In the genomic region with DNA sequence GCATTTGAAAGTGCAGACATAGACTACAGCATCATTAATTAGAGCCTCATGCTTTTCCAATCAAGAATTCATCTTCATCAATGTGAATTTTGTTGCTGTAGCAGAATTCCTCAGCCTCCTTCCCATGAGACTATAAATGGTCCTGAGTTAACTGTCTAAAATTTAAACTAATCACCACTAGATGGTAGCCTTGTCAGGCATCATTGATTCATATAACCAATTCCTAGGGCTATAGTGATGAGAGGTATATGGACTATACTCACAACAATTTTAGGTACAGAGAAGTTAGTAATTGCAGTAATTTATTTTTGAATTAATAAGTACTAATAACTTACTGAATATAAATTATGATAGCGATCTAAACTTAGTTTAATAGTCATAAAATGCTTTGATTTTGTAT, we compare ENCODE assay signal across 15 mouse cellular contexts.
A peak's percentile ranks its signal among the peaks of the same experiment; 100 is the strongest.
DNase-seq lines count a peak whose midpoint lies in the region; ATAC-seq and TF ChIP-seq lines count a peak whose summit lies in the region.
"Had no signal": no experiment of that assay in that cellular context is flagged by ENCODE, and none has a peak within 500 bp of the region (broad histone marks: within the 10 kb centered on the region; RNA-seq: fewer than 3 reads in every experiment).

No protein-coding gene starts in this region.

- ATAC-seq in limb, embryonic 14.5 days (ENCODE audit: low FRiP score, low read depth) = no peak

- 46% methylated on average over 1 of the region's 1 CpGs for WGBS in limb, embryonic 14.5 days
- WGBS in limb, embryonic 10.5 days = 36% methylated on average over 1 of the region's 1 CpGs

- H3K9me3 ChIP-seq in limb, embryonic 14.5 days (ENCODE audit: control insufficient read depth, low read length) = no peaks in the 10 kb centered on the region
- no peaks in the 10 kb centered on the region for H3K9me3 ChIP-seq in limb, embryonic 10.5 days (replicated peaks)
- H3K9me3 ChIP-seq: G1E; limb, embryonic 15.5 days; midbrain, embryonic 12.5 days had no signal

- peak; percentile 11 for DNase-seq in embryo, embryonic 10 days (ENCODE audit: low spot score)
- DNase-seq in embryo, embryonic 9.5 days (ENCODE audit: extremely low spot score) = no peak
- peak; percentile 40 for DNase-seq in limb, embryonic 14.5 days (ENCODE audit: low spot score)
- DNase-seq in limb, embryonic 10.5 days (ENCODE audit: low spot score) = no peak
- peak; percentile 16 for DNase-seq in embryo, embryonic 11 days
- peak; percentile 47 for DNase-seq in retina, embryonic 14.5 days (ENCODE audit: low spot score)
- no peak for DNase-seq in heart, adult 18-20 months
- DNase-seq in gastrocnemius, postnatal 25 days = no peak
- DNase-seq: cerebellum, postnatal 25 days; heart, adult 11 months; heart, postnatal 4 days; layer of hippocampus, postnatal 36 days had no signal

- no peak overlapping the region for H3K27ac ChIP-seq in limb, embryonic 14.5 days (replicated peaks; ENCODE audit: low read depth, low read length)
- no peak overlapping the region for H3K27ac ChIP-seq in limb, embryonic 10.5 days
- H3K27ac ChIP-seq: limb, embryonic 15.5 days; midbrain, embryonic 12.5 days had no signal

- H3K4me1 ChIP-seq in limb, embryonic 14.5 days (ENCODE audit: control insufficient read depth, insufficient read depth, low read length) = no peaks in the 10 kb centered on the region
- no peaks in the 10 kb centered on the region for H3K4me1 ChIP-seq in limb, embryonic 10.5 days
- H3K4me1 ChIP-seq: limb, embryonic 15.5 days; midbrain, embryonic 12.5 days had no signal

- H3K4me3 ChIP-seq in limb, embryonic 14.5 days (replicated peaks; ENCODE audit: low read length) = no peak overlapping the region
- no peak overlapping the region for H3K4me3 ChIP-seq in limb, embryonic 10.5 days
- H3K4me3 ChIP-seq: limb, embryonic 15.5 days; midbrain, embryonic 12.5 days had no signal

- H3K27me3 ChIP-seq in limb, embryonic 14.5 days (ENCODE audit: control insufficient read depth, insufficient read depth, low read length) = no peaks in the 10 kb centered on the region
- H3K27me3 ChIP-seq in limb, embryonic 10.5 days (ENCODE audit: low read depth, poor library complexity, severe bottlenecking) = no peaks in the 10 kb centered on the region
- H3K27me3 ChIP-seq: limb, embryonic 15.5 days; midbrain, embryonic 12.5 days had no signal

- no peak for TF ChIP-seq POLR2A in limb, embryonic 14.5 days (IDR thresholded peaks at IDR 0.05; ENCODE audit: borderline replicate concordance, extremely low read depth, insufficient read depth, insufficient read length)

- H3K9ac ChIP-seq in limb, embryonic 14.5 days (ENCODE audit: low read depth, low read length, severe bottlenecking) = no peak overlapping the region
- H3K9ac ChIP-seq: limb, embryonic 15.5 days; midbrain, embryonic 12.5 days had no signal

- H3K4me2 ChIP-seq in limb, embryonic 14.5 days (replicated peaks; ENCODE audit: low read depth, low read length, severe bottlenecking) = no peak overlapping the region
- H3K4me2 ChIP-seq: limb, embryonic 15.5 days; midbrain, embryonic 12.5 days had no signal

- H3K36me3 ChIP-seq in limb, embryonic 14.5 days (ENCODE audit: control insufficient read depth, insufficient read depth, low read length) = no peaks in the 10 kb centered on the region
- H3K36me3 ChIP-seq in limb, embryonic 10.5 days = no peaks in the 10 kb centered on the region
- H3K36me3 ChIP-seq: G1E; limb, embryonic 15.5 days; midbrain, embryonic 12.5 days had no signal

Comparison
In these comparisons a context has a peak if more than half of its experiments do, and no peak if none do; other contexts are left out.
1. DNase-seq: peak in embryo, embryonic 10 days (single experiment), limb, embryonic 14.5 days (single experiment), embryo, embryonic 11 days (single experiment) and retina, embryonic 14.5 days (single experiment); none in embryo, embryonic 9.5 days (single experiment), limb, embryonic 10.5 days (single experiment), heart, adult 18-20 months (0 of 2) and gastrocnemius, postnatal 25 days (single experiment).